ENCODE assay signal across 9 mouse cellular contexts in the genomic region with DNA sequence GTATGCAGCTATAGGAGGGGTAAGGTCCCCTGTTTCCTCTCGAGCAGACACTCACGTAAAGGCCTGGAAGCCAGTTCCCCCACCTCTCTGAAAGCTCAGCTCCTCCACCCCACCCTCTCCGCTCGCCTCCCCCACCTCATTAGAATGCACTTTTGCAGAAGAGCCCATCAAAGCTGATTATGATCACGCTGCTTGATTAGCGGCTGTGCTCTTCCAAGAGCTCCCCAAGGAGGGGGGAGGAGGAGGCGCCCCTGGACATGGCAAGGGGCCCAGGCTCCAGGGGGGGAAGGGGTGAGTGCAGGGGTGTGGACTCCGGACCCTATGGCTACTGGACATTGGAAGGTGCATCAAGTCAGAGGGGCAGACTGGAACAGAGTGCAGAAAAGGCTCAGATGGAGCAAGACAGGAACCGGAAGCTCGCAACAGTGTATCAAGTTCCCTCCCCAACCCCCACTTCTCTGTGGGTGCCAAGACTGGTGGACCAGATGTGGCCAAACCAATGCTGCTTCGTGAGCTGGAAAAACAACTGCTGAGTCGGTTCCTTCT.
DNase-seq lines count a peak whose midpoint lies in the region; ATAC-seq lines count a peak whose summit lies in the region.
"Had no signal": no experiment of that assay in that cellular context is flagged by ENCODE, and none has a peak within 500 bp of the region (broad histone marks: within the 10 kb centered on the region; RNA-seq: fewer than 3 reads in every experiment).

No protein-coding gene starts in this region.

- no peaks in the 10 kb centered on the region for H3K27me3 ChIP-seq in embryonic facial prominence, embryonic 12.5 days
- peaks cover 16% of the 10 kb centered on the region for H3K27me3 ChIP-seq in heart, embryonic 15.5 days
- 0 out of 2 replicates have a peak, but pooled peaks cover 7% of the 10 kb centered on the region for H3K27me3 ChIP-seq in kidney, embryonic 15.5 days

- H3K9ac ChIP-seq in embryonic facial prominence, embryonic 12.5 days, result no peak overlapping the region
- H3K9ac ChIP-seq in heart, embryonic 15.5 days, result no peak overlapping the region
- H3K9ac ChIP-seq in kidney, embryonic 15.5 days, result no peak overlapping the region

- DNase-seq in left cerebral cortex, adult 18-20 months (ENCODE audit: low spot score in 2 of 2), result peak; percentile 24 to 29
- DNase-seq in left cerebral cortex, adult 11 months (ENCODE audit: low spot score), result no peak
- peak; percentile 45 for DNase-seq in lung, postnatal 36 days
- DNase-seq in retina, postnatal 7 days (ENCODE audit: low read depth, low spot score), result peak; percentile 72
- no peak for DNase-seq in cerebellum, postnatal 36 days

- H3K4me3 ChIP-seq in embryonic facial prominence, embryonic 12.5 days, result no peak overlapping the region
- H3K4me3 ChIP-seq in heart, embryonic 15.5 days, result no peak overlapping the region
- H3K4me3 ChIP-seq in kidney, embryonic 15.5 days (replicated peaks), result no peak overlapping the region

- no peaks in the 10 kb centered on the region for H3K36me3 ChIP-seq in embryonic facial prominence, embryonic 12.5 days
- no peaks in the 10 kb centered on the region for H3K36me3 ChIP-seq in heart, embryonic 15.5 days
- H3K36me3 ChIP-seq in kidney, embryonic 15.5 days, result no peaks in the 10 kb centered on the region
- H3K36me3 ChIP-seq: G1E had no signal

- WGBS in embryonic facial prominence, embryonic 12.5 days, result 16% methylated on average over 12 of the region's 12 CpGs
- WGBS in heart, embryonic 15.5 days, result 23% methylated on average over 12 of the region's 12 CpGs
- 16% methylated on average over 12 of the region's 12 CpGs for WGBS in kidney, embryonic 15.5 days

- no peaks in the 10 kb centered on the region for H3K9me3 ChIP-seq in embryonic facial prominence, embryonic 12.5 days
- H3K9me3 ChIP-seq in heart, embryonic 15.5 days (replicated peaks), result no peaks in the 10 kb centered on the region
- H3K9me3 ChIP-seq in kidney, embryonic 15.5 days (replicated peaks), result no peaks in the 10 kb centered on the region
- H3K9me3 ChIP-seq: G1E had no signal

- ATAC-seq in embryonic facial prominence, embryonic 12.5 days (ENCODE audit: insufficient number of reproducible peaks, insufficient read depth, low FRiP score, low TSS enrichment), result peak; percentile 52; the same call in 1 of the 2 replicates
- ATAC-seq in heart, embryonic 15.5 days (replicated peaks; ENCODE audit: insufficient number of reproducible peaks, insufficient read depth, low FRiP score, low read depth), result 0 out of 2 replicates have a peak, but pooled peaks have one; percentile 20
- peak; percentile 55 for ATAC-seq in kidney, embryonic 15.5 days (replicated peaks; ENCODE audit: low FRiP score)

- H3K4me1 ChIP-seq in embryonic facial prominence, embryonic 12.5 days, result peaks cover 26% of the 10 kb centered on the region
- H3K4me1 ChIP-seq in heart, embryonic 15.5 days (replicated peaks), result peaks cover 3% of the 10 kb centered on the region; the same call in 1 of the 2 replicates
- H3K4me1 ChIP-seq in kidney, embryonic 15.5 days, result peaks cover 30% of the 10 kb centered on the region

- H3K27ac ChIP-seq in embryonic facial prominence, embryonic 12.5 days, result peak overlapping the region; percentile 86
- H3K27ac ChIP-seq in heart, embryonic 15.5 days, result no peak overlapping the region
- peak overlapping the region; percentile 67 for H3K27ac ChIP-seq in kidney, embryonic 15.5 days

- peak overlapping the region; percentile 36 for H3K4me2 ChIP-seq in embryonic facial prominence, embryonic 12.5 days (replicated peaks)
- H3K4me2 ChIP-seq in heart, embryonic 15.5 days, result peak overlapping the region; percentile 30; the same call in 1 of the 2 replicates
- peak overlapping the region; percentile 43 for H3K4me2 ChIP-seq in kidney, embryonic 15.5 days

Comparison
In these comparisons a context has a peak if more than half of its experiments do, and no peak if none do; other contexts are left out.
1. DNase-seq: peak in left cerebral cortex, adult 18-20 months (2 of 2), lung, postnatal 36 days (single experiment) and retina, postnatal 7 days (single experiment); none in left cerebral cortex, adult 11 months (single experiment) and cerebellum, postnatal 36 days (0 of 2).
2. Peak in every context shown above with its lines, with median percentiles within 50 percentile points of each other: ATAC-seq and H3K4me2 ChIP-seq.